Mouse (Mus musculus) monocyte, adult 5-6 weeks (primary cell): Measurements from ENCODE around the gene Nptx1. TPM values are rescaled to one million over a fixed set of nuclear protein-coding genes. Genes with fewer than 3 reads are reported as not detected.
A peak's percentile ranks its signal among the peaks of the same experiment; 100 is the strongest.

Experiments used
- ATAC-seq: fragments of 153-309, 156-312 bp; replicated peaks from 2 replicates; pipeline ENCODE4 v1.8.0; 2017; ENCODE audit warnings: mild to moderate bottlenecking; ENCODE audit not compliant: low TSS enrichment, insufficient number of reproducible peaks, severe bottlenecking, poor library complexity, low FRiP score
- total RNA-seq: library from RNA; stranded (forward); fragments of 200-1000, 200-491, 200-594 nt; gene quantifications from 3 replicates; pipeline ENCODE4 v1.2.3, GENCODE M21; 2017

The Nptx1 gene
- 0.29 TPM in 1 of 3 replicates, not detected in the others for total RNA-seq

DNA sequence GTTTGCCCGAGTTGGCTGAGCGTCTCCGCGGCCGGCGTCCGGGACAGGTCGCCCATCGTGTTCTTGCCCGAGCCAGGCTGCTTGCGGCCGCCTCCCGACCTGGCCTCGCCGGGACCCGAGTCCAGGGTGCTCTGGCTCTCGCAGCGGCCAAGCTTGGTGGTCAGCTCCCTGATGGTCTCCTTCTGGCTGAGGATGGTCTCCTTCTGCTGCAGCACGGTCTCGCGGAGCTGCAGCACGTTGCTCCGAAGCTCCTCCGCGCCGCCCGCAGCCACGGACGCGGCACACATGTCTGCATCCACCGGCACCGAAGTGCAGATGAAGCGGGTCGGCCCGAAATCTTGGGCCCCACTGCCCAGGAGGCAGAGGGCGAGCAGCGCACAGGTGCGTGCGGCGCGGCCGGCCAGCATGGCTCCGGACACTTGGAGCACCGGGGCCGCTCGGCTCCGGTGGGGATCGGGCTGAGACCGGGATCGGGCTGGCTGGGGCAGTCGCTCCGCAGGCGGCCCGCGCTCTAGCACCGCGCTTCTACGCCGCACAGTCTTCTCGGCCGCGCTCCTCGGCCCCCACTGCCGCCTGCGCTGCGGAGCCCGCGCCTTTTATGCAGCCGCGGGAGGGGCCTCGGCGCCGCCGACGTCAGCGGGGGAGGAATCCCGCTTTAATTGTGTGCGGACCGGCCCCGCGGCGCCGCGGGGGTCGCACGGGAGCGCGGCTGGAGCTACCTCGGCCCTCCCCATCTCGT lies at the start of gene Nptx1:
Nptx1 (minus strand) TSS at position 571 of the 739 bp plus-strand sequence.
- no peak for ATAC-seq

DNA sequence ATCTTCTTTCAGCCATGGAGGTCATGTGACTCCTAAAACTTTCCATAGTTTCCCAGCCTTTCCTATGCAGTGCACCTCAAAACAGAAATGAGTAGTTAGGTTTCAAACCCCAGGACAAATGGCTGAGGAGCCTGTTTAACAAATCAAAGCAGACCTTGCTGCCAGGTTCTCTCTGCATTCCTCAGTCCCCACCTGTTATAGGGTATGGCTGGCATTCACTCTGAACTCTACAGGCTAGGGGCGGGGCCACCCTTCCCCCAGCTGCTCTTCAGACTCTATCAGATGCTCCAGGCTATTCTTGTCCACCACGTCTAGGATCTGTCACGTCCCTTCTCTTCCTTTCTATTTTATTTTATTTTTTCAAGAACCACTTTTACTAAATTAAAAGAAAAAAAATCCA lies 46.4 kb upstream of the Nptx1 start:
- ATAC-seq, result no peak

DNA sequence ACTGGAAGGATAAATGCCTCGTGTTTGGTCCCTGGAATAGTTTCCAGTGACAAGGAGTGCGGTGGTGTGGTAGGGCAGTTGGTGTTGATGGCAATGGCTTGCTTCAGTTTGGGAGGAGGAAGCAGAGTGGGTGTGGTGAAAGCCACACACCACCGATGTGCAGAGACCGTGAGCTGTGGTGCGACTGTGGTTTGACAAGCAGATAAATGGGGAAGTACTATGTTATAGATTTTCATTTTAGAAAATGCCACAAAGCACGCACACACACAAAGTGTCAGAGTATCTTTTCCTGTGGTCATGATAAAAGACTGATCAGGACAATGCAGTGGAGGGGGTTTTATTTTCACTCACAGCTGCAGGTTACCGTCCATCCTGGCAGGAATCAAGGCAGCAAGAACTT lies 41.7 kb upstream of the Nptx1 start:
- peak; percentile 85 for ATAC-seq

DNA sequence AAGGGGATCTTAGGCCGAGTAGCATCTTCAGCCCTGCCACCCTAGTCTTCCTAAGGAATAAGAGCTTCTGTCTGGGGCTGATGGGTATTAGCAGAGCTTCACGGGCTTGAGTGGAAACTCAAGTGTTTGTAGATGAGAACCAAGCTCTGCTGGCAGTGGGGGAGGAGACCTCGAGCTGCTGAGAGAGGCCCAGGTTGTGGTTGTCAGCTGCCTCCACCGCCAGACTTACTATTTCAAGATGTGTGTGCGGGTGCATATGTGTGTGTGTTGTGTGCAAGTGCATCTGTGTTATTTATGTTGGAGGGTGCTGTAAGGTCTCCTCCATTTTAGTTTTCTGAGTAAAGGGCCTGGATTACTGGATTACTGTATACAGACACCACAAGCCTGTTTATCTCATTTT lies 39.6 kb upstream of the Nptx1 start:
- ATAC-seq, result no peak

DNA sequence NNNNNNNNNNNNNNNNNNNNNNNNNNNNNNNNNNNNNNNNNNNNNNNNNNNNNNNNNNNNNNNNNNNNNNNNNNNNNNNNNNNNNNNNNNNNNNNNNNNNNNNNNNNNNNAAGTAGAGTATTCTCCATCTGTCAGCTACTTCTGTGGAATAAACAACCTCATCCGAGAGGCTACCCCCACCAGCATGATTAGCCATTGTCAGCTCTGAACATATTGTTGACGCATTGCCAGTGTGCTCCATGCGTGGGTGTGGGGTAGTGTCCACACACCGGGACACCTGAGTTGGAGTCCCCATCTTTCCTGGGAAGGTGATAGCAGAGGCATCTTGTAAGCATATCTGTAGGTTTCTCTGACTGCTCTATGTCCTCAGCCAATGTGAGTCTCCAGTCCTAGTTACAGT lies 39.0 kb upstream of the Nptx1 start:
- no peak for ATAC-seq

DNA sequence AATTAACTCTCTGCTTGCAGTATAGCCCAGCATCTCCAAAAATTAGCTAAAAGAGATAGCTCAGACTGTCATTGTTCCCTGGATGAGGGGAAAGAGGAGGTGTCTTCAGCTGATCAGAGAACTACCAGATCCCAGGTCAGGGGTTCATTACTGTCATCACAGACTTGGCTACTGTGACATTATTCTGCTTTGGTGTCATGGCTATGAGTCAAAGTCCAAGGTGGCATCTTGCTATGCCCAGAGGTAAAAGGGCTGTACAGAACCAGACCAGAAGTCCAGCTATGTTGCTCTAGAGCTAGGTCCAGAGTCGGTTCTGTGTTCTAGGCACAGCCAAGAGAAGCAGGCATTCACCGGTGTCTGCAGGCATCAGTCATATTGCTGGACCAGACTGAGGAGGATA lies 30.2 kb upstream of the Nptx1 start:
- no peak for ATAC-seq

DNA sequence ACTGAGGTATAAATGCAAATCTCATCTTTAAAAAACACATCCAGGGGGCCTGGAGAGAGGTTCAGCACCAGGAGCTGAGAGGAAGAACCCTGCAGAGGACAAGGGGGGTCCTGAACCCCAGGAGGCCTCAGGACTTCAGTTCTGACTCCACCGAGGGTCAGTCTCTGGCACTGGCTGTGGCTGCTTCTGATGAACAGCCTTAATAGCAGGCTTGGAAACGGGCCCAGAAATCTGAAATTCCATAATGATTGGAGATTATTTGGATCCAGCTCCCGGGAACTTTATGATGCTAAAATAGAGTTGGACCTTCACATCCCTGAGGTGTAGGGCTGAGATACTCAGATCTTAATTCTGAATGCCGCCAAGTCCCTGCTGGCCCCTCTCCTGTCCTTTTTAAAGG lies 29.3 kb upstream of the Nptx1 start:
- ATAC-seq, result no peak

DNA sequence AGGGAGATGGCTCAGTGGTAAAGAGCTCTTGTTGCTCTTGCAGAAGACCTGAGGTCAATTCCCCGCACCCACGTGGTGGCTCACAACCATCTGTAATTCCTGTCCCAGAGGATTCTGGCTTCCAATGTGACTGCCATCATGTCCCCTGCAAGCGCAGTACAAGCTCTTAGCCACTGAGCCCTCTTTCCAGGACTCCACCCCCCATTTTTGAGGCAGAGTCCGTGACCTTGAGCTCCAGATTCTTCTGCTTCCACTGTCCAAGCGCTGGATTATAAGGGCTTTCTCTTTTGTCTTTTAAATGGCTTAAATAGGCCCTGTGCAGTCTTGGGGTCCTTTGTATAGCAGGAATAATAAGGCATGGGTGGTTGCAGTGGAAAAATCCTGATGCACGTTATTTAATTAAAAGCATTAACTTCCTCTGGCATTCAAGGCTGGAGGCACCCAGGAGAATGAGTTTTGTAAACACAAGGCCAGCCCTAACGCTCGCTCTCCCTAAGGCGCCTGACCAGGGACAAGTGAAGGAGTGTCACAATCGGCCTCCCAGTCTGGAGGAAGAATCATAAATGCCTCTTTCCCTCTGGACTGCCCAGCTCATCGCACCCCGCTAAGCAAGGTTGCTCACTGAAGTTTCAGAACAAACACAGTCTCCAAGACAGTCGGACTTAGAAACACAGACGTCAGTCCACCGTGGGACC lies 24.9 kb upstream of the Nptx1 start:
- ATAC-seq, result no peak

DNA sequence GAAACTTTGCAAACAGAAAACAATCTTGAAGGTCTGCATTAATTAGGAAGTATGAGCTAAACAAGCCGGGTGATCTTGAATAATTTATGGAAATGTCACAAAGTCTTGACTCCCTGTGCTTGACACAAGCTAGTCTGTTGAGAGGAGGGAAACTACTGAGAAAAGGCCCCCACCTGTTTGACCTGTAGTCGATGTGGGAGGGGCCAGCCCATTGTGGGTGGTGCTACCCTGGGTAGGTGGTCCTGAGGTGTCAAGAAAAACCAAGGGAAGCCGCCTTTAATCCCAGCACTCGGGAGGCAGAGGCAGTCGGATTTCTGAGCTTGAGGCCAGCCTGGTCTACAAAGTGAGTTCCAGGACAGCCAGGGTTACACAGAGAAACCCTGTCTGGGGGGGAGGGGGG lies 18.6 kb upstream of the Nptx1 start:
- no peak for ATAC-seq

DNA sequence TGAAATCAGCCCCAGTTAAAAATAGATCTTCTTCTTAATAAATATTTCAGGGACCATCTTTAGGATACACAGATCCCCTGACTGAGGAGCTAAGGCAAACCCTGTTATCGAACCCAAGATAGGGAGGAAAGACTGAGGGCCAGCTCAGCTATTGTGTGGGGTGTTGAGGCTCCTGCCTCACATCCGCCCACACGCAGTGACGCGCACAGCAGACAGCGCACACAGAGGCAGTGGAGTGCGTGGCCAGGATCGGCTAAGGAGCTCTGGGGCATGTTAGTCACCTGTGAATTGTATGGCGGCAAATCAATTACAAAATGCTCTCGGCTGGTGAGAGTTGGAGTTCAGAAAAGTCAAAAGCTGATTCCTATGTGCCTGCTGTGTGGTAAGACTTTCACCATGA lies 18.1 kb upstream of the Nptx1 start:
- no peak for ATAC-seq

DNA sequence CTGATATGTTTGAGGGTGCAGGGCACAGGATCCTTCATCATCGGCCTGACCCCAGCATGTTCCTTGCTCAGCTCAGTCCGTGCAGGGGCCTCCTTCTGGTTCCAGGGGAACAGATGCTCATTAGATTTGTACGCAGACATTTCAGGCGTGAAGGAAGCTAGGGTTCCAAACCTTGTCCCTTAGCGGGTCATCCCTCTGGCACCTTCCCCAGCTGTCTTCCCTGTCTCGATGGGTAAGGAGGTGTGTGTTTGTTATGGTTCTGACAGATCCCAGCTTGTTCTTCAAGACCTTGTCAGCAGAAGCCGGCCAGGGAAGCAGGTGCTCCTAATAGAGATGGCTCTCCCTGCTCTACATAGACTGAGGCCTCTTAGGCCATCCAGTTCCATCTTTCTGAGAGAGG lies 17.5 kb upstream of the Nptx1 start:
- ATAC-seq, result no peak

DNA sequence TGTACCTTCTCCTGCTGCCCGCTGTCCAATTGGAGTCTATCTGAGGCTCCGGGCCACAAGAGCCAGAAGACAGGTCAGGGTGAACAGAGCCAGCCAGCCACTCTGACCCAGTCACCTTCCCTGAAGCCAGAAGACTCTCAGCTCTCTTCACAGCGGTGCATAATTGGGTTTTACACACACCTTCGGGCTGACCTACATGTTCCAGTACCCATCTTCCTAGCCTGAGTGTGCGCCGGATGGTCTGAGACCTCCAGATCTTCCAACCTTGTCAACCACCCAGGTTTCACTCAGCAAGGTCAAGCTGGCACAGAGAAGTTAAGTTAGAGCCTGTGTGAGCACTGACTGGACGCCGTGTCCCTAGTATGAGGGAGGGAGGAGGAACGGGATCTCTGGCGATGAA lies 16.8 kb upstream of the Nptx1 start:
- no peak for ATAC-seq

DNA sequence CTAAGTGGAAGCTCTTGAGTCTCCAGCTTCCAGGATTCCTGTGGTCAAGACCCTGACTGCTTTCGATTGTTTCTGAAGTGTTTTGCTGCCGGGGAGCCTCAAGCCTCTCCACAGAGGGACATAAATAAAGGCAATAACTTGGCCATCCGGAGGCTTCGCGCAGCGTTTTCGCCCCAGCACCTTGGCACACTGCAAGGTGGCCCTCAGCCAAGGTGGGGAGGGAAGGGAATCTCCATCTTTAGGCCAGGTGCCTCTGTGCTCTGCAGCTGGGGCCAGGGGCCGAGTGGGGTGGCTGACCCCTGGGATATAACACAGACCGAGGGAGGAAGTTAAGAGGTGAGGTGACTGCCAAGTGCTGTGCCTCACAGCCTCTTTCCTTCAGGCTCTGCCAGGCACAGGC lies 15.6 kb upstream of the Nptx1 start:
- ATAC-seq, result no peak

DNA sequence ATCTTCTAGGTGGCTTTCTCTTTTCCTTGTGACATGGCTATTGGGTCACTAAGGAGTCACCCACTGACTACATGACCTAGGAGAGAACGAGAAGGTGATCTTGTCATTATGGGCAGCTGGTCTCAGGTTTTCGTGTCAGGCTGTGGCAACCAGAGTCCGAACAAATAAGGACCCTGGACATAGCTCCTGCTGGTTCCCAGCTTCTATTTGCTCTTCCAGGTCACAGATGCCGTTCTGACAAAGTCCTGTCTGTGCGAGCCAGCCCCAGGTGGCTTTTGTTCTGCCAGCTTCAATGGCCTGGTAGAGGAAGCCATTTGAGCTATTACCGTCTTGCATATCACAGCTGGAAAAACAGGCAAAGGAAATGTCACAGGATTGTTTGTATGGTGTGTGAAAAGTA lies 14.7 kb upstream of the Nptx1 start:
- ATAC-seq, result no peak

DNA sequence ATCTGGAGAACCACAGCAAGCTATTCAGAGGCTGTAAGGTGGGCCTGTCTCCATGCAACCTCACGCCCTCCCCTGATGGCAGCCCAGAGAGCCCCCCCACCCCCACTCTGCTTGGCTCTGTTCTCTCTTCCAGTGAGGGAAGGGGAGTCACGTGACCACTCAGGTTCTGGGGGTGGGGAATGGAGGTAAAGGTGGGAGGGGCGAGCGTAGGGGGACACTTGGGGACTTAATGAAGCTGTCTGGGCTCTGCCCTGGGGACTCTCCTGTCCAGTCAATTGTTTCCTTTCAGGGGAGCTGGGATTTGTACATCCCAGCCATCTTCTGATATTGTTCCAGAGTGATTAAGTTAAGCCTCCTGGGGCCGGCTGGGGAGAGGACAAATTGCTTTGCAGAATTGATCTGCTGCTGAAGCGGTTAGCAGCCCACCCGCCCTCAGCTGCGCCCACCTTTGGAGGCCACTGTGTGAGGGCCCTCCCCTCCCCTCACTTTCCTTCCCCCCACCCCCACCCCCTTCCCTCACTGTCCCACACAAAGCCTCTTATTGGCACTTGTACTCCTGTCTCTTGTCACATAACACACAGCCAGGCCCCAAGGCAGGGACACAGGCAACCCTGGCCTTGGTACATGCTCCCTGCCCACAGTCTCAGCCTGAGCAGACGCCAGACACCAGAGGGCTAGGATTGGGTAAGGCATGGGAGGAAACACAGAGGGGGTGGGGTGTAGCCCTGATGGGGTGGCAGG lies 11.5 kb upstream of the Nptx1 start:
- no peak for ATAC-seq

DNA sequence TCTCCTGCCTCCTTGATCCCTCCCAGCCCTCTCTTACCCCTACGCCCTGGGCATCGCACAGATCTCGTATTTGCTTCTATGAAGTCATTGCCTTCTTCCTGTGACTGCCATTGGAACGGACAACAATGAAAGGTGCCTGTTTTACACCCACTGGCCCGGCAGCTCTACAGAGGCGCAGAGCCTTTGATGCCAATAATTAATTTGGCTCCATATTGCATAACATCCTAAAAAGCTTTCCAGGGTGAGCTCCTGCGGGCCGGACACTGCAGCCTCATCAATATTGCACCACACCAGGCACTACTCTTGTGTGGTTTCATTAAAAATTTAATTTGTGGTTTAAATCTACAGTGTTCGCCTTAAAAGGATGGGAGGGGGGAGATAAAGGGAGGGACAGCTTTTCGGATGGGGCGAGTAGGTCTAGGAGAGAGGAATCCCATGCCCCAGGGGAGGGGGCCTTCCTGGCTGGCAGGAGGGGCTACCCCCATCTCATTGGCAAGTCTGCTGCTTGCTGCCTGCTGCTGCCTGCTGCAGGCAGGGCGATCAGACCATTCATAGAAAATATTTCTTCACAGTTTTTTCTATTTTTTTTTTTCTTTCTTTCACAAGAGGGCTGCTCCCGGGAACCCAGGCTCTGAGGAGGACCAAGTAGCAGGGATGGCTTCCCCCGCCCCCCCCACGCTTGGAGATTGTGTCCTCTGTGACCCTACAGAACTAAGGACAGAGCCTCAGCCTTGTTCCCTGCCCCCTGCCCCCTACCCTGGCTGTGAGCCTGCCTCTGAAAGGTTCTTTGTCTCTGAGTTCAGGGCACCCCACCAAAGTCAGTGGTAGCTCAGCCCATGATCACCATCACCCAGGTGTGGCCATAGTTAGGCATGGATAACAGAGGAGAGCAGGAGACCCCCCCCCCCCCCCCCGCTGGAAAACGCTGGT lies 10.7 kb upstream of the Nptx1 start:
- ATAC-seq, result no peak

DNA sequence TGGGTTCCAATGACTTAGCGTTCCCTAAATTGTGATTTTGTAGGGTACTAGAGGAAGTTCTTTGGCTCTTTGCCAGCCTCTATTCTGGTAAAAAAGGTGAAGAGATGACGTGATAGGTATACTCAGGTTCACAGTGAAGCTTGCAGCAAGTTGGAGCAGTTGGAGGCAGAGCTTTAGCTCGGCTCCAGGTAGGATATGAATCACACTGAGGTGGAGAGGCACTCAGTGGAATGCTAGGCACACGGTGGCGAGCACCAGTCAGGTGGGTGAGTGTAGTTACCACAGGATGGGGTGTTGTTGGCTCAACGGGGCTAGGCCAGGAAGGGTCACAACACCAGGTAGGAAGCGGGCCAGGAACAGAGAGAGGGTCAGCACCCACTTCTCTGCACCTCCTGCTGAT lies 7.6 kb upstream of the Nptx1 start:
- ATAC-seq, result no peak

DNA sequence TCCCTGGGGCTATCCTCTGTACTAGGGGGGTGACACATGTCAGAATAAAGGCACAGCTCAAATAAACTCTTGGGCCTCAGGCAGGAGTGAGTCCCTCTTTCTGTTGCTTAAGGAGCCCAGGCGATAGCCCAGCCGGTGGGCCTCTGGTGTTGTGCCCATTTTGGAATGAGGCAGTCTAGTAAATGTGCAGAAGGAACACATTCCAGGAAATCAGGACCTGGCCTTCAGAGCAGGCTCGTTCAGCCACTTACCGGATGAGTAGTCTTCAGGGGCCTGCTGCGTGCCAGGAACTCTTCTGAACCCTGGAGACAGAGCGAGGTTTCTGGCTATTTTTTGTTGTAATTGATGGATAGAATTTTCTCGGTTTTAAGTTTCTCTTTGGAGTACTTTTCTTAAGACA lies 7.2 kb upstream of the Nptx1 start:
- no peak for ATAC-seq
